Mouse (Mus musculus): ENCODE measurements around the gene Dcp1b. TPM values are rescaled to one million over a fixed set of nuclear protein-coding genes. Genes with fewer than 3 reads are reported as not detected.
"Not testable (repeated sequence)": the region's sequence is repeated elsewhere in the genome, so short reads cannot be mapped to it uniquely, and the experiment has no call there.

Dcp1b gene
- polyA plus RNA-seq, 1 experiment from 2014 or later, result 11.2 TPM

- 48% methylated on average over 8 of the region's 8 CpGs for WGBS
- Histone ChIP-seq H3K9me3 (no peaks in the 10 kb centered on the region), H3K4me3 (no peak overlapping the region), H3K27ac (peak overlapping the region; percentile 41; the same call in 1 of the 2 replicates), H3K36me3 (replicated peaks) (peaks cover 37% of the 10 kb centered on the region), H3K4me1 (peaks cover 14% of the 10 kb centered on the region), H3K27me3 (ENCODE audit: poor library complexity, severe bottlenecking) (no peaks in the 10 kb centered on the region)
- DNase-seq (ENCODE audit: extremely low spot score, low spot score), result no peak
Measured at GRCm38 (mm10) chr6:119199274-119199879, 24.3 kb downstream of the Dcp1b start.

DNA sequence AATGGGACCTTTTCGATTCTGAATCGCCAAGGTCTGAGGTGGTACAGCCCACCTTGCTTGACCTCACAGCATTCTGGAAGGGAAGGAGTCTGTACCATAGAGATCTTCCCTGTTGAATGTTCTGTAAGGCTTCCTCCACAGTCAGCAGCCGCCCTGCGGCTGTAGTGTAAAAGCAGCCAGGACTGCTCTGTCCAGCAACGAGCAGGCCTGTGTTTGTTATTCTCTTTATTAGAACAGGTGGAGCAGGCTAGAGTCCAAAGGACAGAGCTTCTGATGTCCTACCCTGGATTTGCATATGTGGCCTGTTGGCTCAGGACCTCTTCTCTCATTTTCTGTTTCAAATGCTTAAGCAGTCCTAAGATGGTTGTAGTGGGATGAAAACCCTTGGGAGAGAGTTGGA is 25.3 kb downstream of the Dcp1b start:
- Histone ChIP-seq H3K36me3 (replicated peaks) (peaks cover 37% of the 10 kb centered on the region), H3K27me3 (ENCODE audit: poor library complexity, severe bottlenecking) (no peaks in the 10 kb centered on the region), H3K4me1 (peaks cover 21% of the 10 kb centered on the region), H3K27ac (no peak overlapping the region), H3K9me3 (no peaks in the 10 kb centered on the region), H3K4me3 (no peak overlapping the region)
- WGBS, result 89% methylated on average over 5 of the region's 5 CpGs
- no peak for DNase-seq (ENCODE audit: extremely low spot score, low spot score)

DNA sequence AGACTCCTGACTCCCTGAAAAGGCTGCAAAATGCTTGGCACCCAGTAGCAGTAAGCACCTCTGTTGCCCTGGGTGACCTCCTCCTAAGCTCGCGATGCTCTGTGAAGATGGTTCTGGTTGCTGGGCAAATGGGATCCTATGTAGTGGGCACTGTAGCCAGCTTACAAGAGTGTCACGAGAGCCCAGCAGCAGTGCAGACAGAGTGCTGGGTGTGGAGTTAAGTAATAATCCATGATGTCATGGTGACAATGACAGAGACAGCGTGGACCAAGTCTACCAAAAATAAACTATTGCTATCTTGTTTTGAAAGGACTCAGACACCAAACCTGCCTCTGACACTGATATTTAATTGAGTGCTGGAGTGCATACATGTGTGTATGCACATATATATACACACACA is 26.5 kb downstream of the Dcp1b start:
- no peaks in the 10 kb centered on the region for H3K27me3 ChIP-seq (ENCODE audit: poor library complexity, severe bottlenecking)
- H3K4me1 ChIP-seq, result peaks cover 23% of the 10 kb centered on the region
- H3K36me3 ChIP-seq (replicated peaks), result peaks cover 35% of the 10 kb centered on the region
- no peaks in the 10 kb centered on the region for H3K9me3 ChIP-seq
- no peak for DNase-seq (ENCODE audit: extremely low spot score, low spot score)
- no peak overlapping the region for H3K4me3 ChIP-seq
- no peak overlapping the region for H3K27ac ChIP-seq
- WGBS, result 93% methylated on average over 4 of the region's 4 CpGs

DNA sequence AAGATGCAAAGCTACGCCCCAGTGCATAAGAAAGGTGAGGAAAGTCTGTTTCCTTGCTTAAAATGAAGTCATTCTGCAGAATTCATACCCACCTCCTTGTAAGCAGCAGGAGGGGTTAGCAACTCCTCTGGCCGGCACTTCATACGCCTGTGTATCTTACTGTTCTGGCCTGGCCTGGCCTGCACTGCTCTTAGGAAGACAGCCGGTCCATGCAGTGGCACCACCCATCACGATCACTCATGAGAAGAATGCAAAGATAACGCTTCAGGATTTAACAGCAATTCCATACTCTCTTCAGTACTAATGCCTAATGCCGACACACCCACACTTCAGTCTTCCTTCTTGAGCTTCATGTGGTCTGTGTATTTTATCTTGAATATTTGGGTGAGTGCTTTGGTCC is 29.2 kb downstream of the Dcp1b start:
- no peak for DNase-seq (ENCODE audit: extremely low spot score, low spot score)

GRCm38 (mm10) chr6:119204915-119205314 is 29.9 kb downstream of the Dcp1b start:
- Histone ChIP-seq H3K4me3 (no peak overlapping the region), H3K27ac (no peak overlapping the region), H3K4me1 (peaks cover 9% of the 10 kb centered on the region), H3K36me3 (replicated peaks) (peaks cover 35% of the 10 kb centered on the region), H3K27me3 (ENCODE audit: poor library complexity, severe bottlenecking) (no peaks in the 10 kb centered on the region), H3K9me3 (no peaks in the 10 kb centered on the region)
- no peak for DNase-seq (ENCODE audit: extremely low spot score, low spot score)
- WGBS, result 80% methylated on average over 3 of the region's 3 CpGs

More for the DNA sequence above, 29.2 kb downstream of the Dcp1b start:
- WGBS, result 94% methylated on average over 7 of the region's 7 CpGs
- H3K9me3 ChIP-seq, result no peaks in the 10 kb centered on the region
- no peak overlapping the region for H3K4me3 ChIP-seq
- no peak overlapping the region for H3K27ac ChIP-seq
- H3K4me1 ChIP-seq, result peaks cover 14% of the 10 kb centered on the region
- peaks cover 35% of the 10 kb centered on the region for H3K36me3 ChIP-seq (replicated peaks)
- no peaks in the 10 kb centered on the region for H3K27me3 ChIP-seq (ENCODE audit: poor library complexity, severe bottlenecking)

DNA sequence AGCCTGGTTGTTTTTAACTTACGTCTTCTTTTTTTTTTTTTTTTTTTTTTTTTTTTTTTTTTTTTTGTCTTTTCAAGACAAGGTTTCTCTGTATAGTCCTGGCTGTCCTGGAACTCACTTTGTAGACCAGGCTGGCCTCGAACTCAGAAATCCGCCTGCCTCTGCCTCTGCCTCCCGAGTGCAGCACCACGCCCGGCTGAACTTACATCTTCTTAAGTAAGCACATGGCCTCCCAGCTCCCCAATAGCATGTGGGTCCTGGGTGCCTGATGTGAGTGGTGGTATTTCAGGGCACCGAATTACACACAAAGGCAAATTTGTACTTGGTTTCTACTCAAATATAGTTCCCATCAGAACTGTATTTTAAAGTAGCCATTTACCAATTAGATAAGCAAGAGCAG is 31.0 kb downstream of the Dcp1b start:
- not testable (repeated sequence) for DNase-seq (ENCODE audit: extremely low spot score, low spot score); H3K27ac ChIP-seq; H3K9me3 ChIP-seq; H3K4me3 ChIP-seq; H3K27me3 ChIP-seq (ENCODE audit: poor library complexity, severe bottlenecking); H3K4me1 ChIP-seq
- H3K36me3 ChIP-seq (replicated peaks), result peaks cover 31% of the 10 kb centered on the region
- WGBS, result 89% methylated on average over 7 of the region's 7 CpGs

DNA sequence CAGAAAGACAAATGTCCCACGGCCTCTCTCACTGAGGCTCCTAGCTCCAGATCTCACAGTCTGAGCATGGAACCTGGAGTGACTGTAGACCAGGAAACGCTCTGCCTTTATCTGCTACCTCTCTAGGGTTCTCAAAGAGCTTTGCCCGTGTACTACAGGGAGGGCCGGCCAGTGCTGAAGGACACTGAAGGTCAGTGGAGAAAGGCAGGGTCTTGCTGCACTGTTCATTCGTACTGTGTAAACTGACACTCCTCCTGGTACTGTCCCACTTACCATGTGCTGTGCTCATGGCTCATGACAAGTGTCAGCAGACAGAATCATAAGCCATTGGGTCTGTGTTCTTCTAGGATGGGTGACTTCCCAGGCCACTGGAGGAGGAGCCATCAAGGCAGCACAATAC is 38.3 kb downstream of the Dcp1b start:
- DNase-seq (ENCODE audit: extremely low spot score, low spot score), result no peak
- Histone ChIP-seq H3K9me3 (no peaks in the 10 kb centered on the region), H3K4me1 (no peaks in the 10 kb centered on the region), H3K27me3 (ENCODE audit: poor library complexity, severe bottlenecking) (no peaks in the 10 kb centered on the region), H3K4me3 (no peak overlapping the region), H3K36me3 (replicated peaks) (peaks cover 48% of the 10 kb centered on the region), H3K27ac (no peak overlapping the region)
- 90% methylated on average over 5 of the region's 5 CpGs for WGBS

DNA sequence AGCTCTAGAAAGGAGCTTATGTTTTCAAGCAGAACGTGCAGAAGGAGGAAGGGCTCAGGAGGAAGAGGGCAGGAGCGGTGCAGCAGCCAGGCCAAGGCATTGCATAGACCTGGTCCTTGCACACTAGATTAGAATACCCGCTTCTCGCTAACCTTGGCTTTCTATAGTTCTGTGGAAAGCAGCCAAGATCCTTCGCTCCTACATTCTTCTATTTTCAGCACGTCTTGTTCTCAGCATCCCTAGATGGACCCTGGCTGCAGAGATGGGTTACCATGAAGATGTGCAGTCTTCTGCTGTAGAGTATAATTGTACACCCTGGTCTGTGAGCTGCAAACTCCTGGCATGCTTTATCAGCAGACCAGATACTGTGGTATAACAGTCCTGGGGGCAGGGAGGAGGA is 39.1 kb downstream of the Dcp1b start:
- DNase-seq (ENCODE audit: extremely low spot score, low spot score), result no peak
- peaks cover 52% of the 10 kb centered on the region for H3K36me3 ChIP-seq (replicated peaks)
- 95% methylated on average over 6 of the region's 6 CpGs for WGBS
- H3K27ac ChIP-seq, result no peak overlapping the region
- H3K27me3 ChIP-seq (ENCODE audit: poor library complexity, severe bottlenecking), result no peaks in the 10 kb centered on the region
- H3K9me3 ChIP-seq, result no peaks in the 10 kb centered on the region
- no peaks in the 10 kb centered on the region for H3K4me1 ChIP-seq
- H3K4me3 ChIP-seq, result no peak overlapping the region

DNA sequence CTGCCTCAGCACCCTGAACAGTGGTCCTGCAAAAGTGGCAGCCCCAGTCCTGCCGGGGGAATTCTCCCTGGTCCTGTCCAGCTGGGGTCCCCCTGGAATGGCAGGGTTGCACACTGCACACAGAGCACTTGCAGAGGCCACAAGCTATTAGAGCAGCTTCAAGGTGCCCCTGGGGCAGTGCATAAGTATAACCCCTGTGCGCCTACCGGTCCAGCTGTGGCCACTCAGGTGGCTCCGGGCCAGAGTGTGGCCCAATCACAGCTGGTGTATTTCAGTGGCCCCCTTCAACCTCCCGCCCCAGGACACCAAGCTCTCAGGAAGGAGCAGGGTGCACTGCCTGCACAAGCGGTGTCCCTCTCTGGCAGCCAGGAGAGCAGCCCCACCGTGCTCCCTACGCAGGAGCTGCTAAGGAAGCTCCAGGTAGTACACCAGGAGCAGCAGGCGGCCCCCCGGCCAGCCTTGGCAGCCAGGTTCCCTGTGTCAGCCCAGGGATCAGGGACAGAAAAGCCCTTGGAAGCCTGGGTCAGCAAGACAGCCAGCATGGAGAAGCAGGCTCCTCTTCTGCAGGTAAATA is 40.1 kb downstream of the Dcp1b start:
- Histone ChIP-seq H3K27ac (no peak overlapping the region), H3K36me3 (replicated peaks) (peaks cover 52% of the 10 kb centered on the region), H3K27me3 (ENCODE audit: poor library complexity, severe bottlenecking) (no peaks in the 10 kb centered on the region), H3K4me3 (no peak overlapping the region), H3K4me1 (no peaks in the 10 kb centered on the region), H3K9me3 (no peaks in the 10 kb centered on the region)
- DNase-seq (ENCODE audit: extremely low spot score, low spot score), result no peak
- WGBS, result 92% methylated on average over 10 of the region's 10 CpGs

DNA sequence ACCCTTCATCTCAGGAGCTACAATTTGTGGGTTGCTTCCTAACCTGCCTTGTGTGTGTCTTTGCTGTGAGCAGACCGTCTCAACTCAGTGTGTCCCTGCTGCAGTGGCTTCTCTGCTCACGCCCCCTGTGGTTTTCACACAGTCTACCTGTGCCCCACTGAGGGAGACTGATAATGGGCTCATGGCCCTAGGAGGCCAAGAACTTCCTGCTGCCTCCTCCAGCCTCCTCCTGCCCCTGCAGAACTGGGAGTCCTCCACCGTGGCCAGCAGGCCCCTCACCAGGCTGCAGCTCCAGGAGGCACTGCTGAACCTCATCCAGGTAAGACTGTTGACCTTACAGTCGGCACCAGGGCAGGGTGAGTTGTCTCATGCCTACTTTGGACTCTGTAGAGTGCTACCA is 42.6 kb downstream of the Dcp1b start:
- Histone ChIP-seq H3K4me1 (no peaks in the 10 kb centered on the region), H3K36me3 (replicated peaks) (peaks cover 61% of the 10 kb centered on the region), H3K9me3 (no peaks in the 10 kb centered on the region), H3K4me3 (no peak overlapping the region), H3K27ac (no peak overlapping the region), H3K27me3 (ENCODE audit: poor library complexity, severe bottlenecking) (no peaks in the 10 kb centered on the region)
- DNase-seq (ENCODE audit: extremely low spot score, low spot score), result no peak
- WGBS, result 73% methylated on average over 4 of the region's 4 CpGs

DNA sequence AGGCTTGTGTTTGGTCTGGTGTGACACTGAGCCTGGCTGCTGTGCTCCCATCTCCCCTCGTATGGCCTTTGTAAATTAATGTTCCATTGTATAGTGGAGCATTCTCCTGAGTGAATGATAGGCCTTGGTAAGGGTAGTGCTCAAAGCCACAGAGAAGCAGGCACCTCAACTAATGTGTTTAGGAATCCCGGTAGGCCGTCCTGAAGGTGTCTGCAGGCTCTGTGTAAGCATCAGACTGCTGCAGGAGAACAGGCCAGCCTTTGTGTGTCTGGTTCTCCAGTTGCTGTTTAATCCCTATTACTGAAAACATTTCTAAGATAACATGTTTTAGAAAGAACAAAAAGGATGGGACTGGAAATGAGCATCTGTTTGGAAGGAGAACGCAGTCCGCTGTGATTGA is 43.5 kb downstream of the Dcp1b start:
- no peak for DNase-seq (ENCODE audit: extremely low spot score, low spot score)
- WGBS, result 88% methylated on average over 5 of the region's 5 CpGs
- Histone ChIP-seq H3K36me3 (replicated peaks) (peaks cover 52% of the 10 kb centered on the region), H3K9me3 (no peaks in the 10 kb centered on the region), H3K4me3 (no peak overlapping the region), H3K4me1 (no peaks in the 10 kb centered on the region), H3K27ac (no peak overlapping the region), H3K27me3 (ENCODE audit: poor library complexity, severe bottlenecking) (no peaks in the 10 kb centered on the region)

GRCm38 (mm10) chr6:119219237-119219870 is 44.3 kb downstream of the Dcp1b start:
- H3K27ac ChIP-seq, result no peak overlapping the region
- WGBS, result 78% methylated on average over 15 of the region's 15 CpGs

GRCm38 (mm10) chr6:119220297-119220696 is 45.2 kb downstream of the Dcp1b start:
- H3K9me3 ChIP-seq, result no peaks in the 10 kb centered on the region
- peaks cover 38% of the 10 kb centered on the region for H3K36me3 ChIP-seq (replicated peaks)
- WGBS, result 57% methylated on average over 10 of the region's 10 CpGs
- H3K27ac ChIP-seq, result no peak overlapping the region
- H3K4me1 ChIP-seq, result 0 out of 2 replicates have a peak, but pooled peaks cover 7% of the 10 kb centered on the region
- H3K27me3 ChIP-seq (ENCODE audit: poor library complexity, severe bottlenecking), result no peaks in the 10 kb centered on the region
- no peak overlapping the region for H3K4me3 ChIP-seq
- peak; percentile 35 for DNase-seq (ENCODE audit: extremely low spot score, low spot score)

More at GRCm38 (mm10) chr6:119219237-119219870, 44.3 kb downstream of the Dcp1b start:
- Histone ChIP-seq H3K27me3 (ENCODE audit: poor library complexity, severe bottlenecking) (no peaks in the 10 kb centered on the region), H3K4me3 (no peak overlapping the region), H3K4me1 (0 out of 2 replicates have a peak, but pooled peaks cover under 1% of the 10 kb centered on the region), H3K9me3 (no peaks in the 10 kb centered on the region), H3K36me3 (replicated peaks) (peaks cover 48% of the 10 kb centered on the region)
- no peak for DNase-seq (ENCODE audit: extremely low spot score, low spot score)

Data from forebrain, embryonic 10.5 days (tissue).